Mouse (Mus musculus): ENCODE results near the gene Gtf2b.
A peak's percentile ranks its signal among the peaks of the same experiment; 100 is the strongest.

Gtf2b gene

GRCm38 (mm10) chr3:142764995-142765777, at the start of gene Gtf2b:
Gene Gtf2b (plus strand): TSS chr3:142765045.
- peak; percentile 90 to 96 for DNase-seq (ENCODE audit: low spot score in 2 of 2)

- no peak for DNase-seq (ENCODE audit: low spot score in 2 of 2)
These were observed 39.4 kb upstream of the Gtf2b start for GRCm38 (mm10) chr3:142725481-142725880.

GRCm38 (mm10) chr3:142725969-142726672, 38.7 kb upstream of the Gtf2b start:
- no peak for DNase-seq (ENCODE audit: low spot score in 2 of 2)

- no peak for DNase-seq (ENCODE audit: low spot score in 2 of 2)
These were observed 30.6 kb upstream of the Gtf2b start for GRCm38 (mm10) chr3:142734291-142734690.

GRCm38 (mm10) chr3:142740896-142741295, 23.9 kb upstream of the Gtf2b start:
- DNase-seq (ENCODE audit: low spot score in 2 of 2) = no peak

GRCm38 (mm10) chr3:142743973-142744898, 20.6 kb upstream of the Gtf2b start:
- DNase-seq (ENCODE audit: low spot score in 2 of 2) = peak in 1 of 2 experiments; percentile 49

GRCm38 (mm10) chr3:142745076-142745475, 19.8 kb upstream of the Gtf2b start:
- DNase-seq (ENCODE audit: low spot score in 2 of 2) = no peak

GRCm38 (mm10) chr3:142747673-142748072, 17.2 kb upstream of the Gtf2b start:
- DNase-seq (ENCODE audit: low spot score in 2 of 2) = no peak

- no peak for DNase-seq (ENCODE audit: low spot score in 2 of 2)
These were observed 15.7 kb upstream of the Gtf2b start for GRCm38 (mm10) chr3:142749131-142749530.

- no peak for DNase-seq (ENCODE audit: low spot score in 2 of 2)
These were observed 9.5 kb upstream of the Gtf2b start for GRCm38 (mm10) chr3:142755132-142755867.

GRCm38 (mm10) chr3:142757841-142758240, 7.0 kb upstream of the Gtf2b start:
- DNase-seq (ENCODE audit: low spot score in 2 of 2) = no peak

- no peak for DNase-seq (ENCODE audit: low spot score in 2 of 2)
These were observed 6.3 kb upstream of the Gtf2b start for GRCm38 (mm10) chr3:142758593-142758992.

- no peak for DNase-seq (ENCODE audit: low spot score in 2 of 2)
These were observed 4.5 kb upstream of the Gtf2b start for GRCm38 (mm10) chr3:142760356-142760755.

GRCm38 (mm10) chr3:142765778-142766165, 927 bp downstream of the Gtf2b start:
- no peak for DNase-seq (ENCODE audit: low spot score in 2 of 2)

- DNase-seq (ENCODE audit: low spot score in 2 of 2) = no peak
These were observed 3.7 kb downstream of the Gtf2b start for GRCm38 (mm10) chr3:142768498-142768897.

- DNase-seq (ENCODE audit: low spot score in 2 of 2) = no peak
These were observed 5.7 kb downstream of the Gtf2b start for GRCm38 (mm10) chr3:142770518-142770917.

- no peak for DNase-seq (ENCODE audit: low spot score in 2 of 2)
These were observed 8.8 kb downstream of the Gtf2b start for GRCm38 (mm10) chr3:142773538-142774191.

GRCm38 (mm10) chr3:142777227-142777626, 12.4 kb downstream of the Gtf2b start:
- no peak for DNase-seq (ENCODE audit: low spot score in 2 of 2)

GRCm38 (mm10) chr3:142786423-142787072, 21.7 kb downstream of the Gtf2b start:
- no peak for DNase-seq (ENCODE audit: low spot score in 2 of 2)

GRCm38 (mm10) chr3:142795587-142795986, 30.7 kb downstream of the Gtf2b start:
- DNase-seq (ENCODE audit: low spot score in 2 of 2) = no peak
